Mouse (Mus musculus) embryo, embryonic 11 days (tissue): ENCODE measurements around the gene Olfr945.

Experiments used
- DNase-seq: peaks from one replicate; pipeline ENCODE4 v3.0.0-alpha.2; 2015

Olfr945 gene

GRCm38 (mm10) chr9:39276718-39277117 is at the start of gene Olfr945:
TSS of gene Olfr945 (minus strand) at chr9:39276818.
- no peak for DNase-seq

- DNase-seq: no peak
These were observed 49.3 kb upstream of the Olfr945 start, which contains the start of gene Olfr948 for GRCm38 (mm10) chr9:39325945-39326344. TSS of gene Olfr948 (minus strand) at chr9:39326045.

GRCm38 (mm10) chr9:39287136-39287535 is 10.5 kb upstream of the Olfr945 start:
- DNase-seq: no peak

- no peak for DNase-seq
These were observed 26.7 kb downstream of the Olfr945 start, which contains the start of gene Olfr1537 for GRCm38 (mm10) chr9:39249894-39250293. TSS of gene Olfr1537 (minus strand) at chr9:39249994.
